Mouse (Mus musculus): ENCODE data around the gene Haao.

The Haao gene

DNA sequence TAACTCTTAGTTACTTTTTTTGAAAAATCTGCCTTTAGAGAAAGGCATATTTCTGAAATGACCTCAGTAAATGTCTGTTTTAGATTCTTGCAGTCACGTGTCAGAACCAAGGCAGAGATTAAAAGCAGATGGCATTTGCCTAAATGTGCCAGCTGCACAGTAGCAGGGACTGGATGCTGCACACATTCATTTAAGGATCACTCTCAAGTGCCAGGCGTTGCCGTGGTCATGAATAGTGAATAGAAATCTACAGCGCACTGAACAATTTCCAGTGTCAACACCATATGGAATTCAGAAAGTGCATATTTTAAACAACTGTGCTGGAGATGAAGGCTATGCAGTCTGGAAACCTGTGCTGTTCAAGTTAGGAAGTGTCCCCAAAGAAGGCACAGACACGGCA, 65.0 kb downstream of the Haao start:
- no peak for DNase-seq (ENCODE audit: low read depth, low spot score)

Data from CD4-positive, CD25-positive, alpha-beta regulatory T cell, adult 2 months (primary cell).